Mouse (Mus musculus) neutrophil, adult 5-6 weeks (primary cell): ENCODE results near the gene Rnf220. TPM values are rescaled to one million over a fixed set of nuclear protein-coding genes. Genes with fewer than 3 reads are reported as not detected.

Experiments
- ATAC-seq: fragments of 151-379, 151-347 bp; 2 replicates; pipeline ENCODE4 v1.8.0; 2017; ENCODE audit warnings: mild to moderate bottlenecking, moderate TSS enrichment; ENCODE audit not compliant: insufficient number of reproducible peaks, poor library complexity, low FRiP score, severe bottlenecking; ENCODE audit errors: extremely low read depth
- total RNA-seq: library from RNA; stranded (forward); fragments of 200-1000 nt; gene quantifications from 2 replicates; pipeline ENCODE4 v1.2.3, GENCODE M21; 2017

Gene Rnf220
- total RNA-seq, 1 experiment from 2014 or later = 108 TPM

DNA sequence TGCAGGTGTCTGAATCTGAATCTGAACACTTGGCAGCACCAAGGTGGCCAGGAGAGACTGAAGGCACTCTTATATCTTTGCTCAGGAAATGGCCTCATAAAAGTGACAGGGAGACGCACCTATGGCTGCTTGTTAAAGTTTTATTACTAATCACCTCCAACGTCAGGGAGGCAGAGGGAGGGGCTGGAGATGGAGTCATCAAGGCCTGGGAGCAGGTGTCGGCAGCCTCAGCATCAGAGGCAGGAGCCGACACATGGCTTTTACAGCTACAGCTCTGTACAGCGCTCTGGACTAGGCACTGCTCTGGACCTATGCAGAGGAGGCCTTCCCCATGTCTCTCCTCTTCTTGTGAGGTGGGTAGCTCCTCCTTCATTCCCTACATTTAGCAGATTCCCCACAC, 139.7 kb downstream of the Rnf220 start:
- ATAC-seq = no peak

GRCm38 (mm10) chr4:117356223-117356622, 140.6 kb downstream of the Rnf220 start:
- ATAC-seq = no peak

DNA sequence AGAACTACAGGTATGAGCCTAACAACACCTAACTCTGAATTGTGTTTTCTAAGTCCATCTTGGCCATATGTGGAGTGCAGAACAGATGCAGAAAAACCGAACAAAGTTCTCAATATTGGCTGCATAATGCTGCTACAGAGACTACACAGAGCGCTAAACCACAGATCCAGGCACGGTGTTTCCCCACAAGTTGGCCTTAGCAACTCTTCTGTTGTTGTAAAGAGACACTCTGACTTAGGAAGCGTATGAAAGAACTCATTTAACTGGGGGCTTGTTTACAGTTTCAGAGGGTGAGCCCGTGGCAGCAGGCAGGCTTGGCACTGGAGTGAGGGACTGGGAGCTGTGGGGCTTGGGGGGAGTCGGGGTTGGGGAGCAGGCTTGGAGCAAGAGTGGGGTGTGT, 142.2 kb downstream of the Rnf220 start:
- no peak for ATAC-seq

- no peak for ATAC-seq
Observed at GRCm38 (mm10) chr4:117352957-117353356, 143.9 kb downstream of the Rnf220 start.

GRCm38 (mm10) chr4:117352071-117352470, 144.8 kb downstream of the Rnf220 start:
- ATAC-seq = no peak

- ATAC-seq = no peak
Observed at GRCm38 (mm10) chr4:117350139-117350693, 146.6 kb downstream of the Rnf220 start.

GRCm38 (mm10) chr4:117349327-117349726, 147.5 kb downstream of the Rnf220 start:
- ATAC-seq = no peak

DNA sequence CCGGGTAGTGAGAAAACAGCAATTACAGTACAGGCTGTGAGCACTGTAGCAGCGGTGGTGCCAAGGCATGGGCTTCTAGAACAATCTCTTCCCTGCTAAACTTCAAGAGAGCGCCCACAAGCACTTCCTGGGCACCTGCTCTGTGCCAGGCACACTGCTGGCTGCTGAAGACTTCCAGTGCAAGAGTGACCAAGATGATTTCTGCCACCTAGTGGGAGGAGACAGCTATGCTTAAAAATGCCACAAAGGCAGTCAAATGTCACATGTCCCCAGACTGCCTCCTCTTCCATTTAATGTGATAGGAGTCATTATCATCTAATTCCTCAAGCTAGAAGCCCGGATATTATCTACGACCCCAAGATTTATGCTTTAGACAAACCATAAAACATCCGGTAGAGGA, 150.8 kb downstream of the Rnf220 start:
- no peak for ATAC-seq

DNA sequence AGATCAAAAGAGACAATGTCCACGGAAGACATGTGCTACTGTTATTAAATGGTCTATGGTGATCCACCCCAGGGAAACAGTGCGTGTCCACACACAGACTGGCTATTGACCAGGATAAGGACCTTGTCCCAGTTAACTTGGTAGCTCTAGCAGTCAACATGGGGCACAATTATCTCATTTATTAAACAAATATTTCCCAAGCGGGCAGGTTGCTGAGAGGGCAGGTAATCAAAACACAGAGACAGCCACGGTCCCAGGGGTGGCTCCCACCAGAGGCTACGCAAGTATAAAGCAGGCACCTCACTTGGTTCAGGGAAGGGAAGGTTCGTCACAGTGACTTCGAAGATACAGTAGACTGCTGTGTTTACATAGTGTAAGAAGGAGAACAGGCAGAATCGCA, 153.5 kb downstream of the Rnf220 start:
- no peak for ATAC-seq

DNA sequence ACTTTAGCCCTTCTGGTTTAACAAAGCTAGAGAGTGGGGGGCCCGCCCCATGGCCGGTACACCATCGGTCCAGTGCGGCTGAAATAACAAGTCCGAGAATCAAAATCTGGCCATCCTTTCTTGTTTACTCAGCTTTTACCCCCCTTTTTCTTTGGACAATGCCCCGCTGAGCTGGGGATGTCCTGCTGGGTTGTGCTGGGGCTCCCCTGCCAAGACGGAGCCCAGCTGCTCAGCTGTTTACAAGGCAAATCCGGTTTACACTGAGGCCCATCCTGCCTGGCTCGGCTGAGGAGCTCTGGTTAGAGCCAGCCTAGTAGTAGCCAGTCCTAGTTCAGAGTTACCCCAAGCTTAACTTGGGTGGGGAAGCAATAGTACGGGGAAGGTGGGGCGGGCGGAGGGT, 154.1 kb downstream of the Rnf220 start:
- ATAC-seq = no peak

DNA sequence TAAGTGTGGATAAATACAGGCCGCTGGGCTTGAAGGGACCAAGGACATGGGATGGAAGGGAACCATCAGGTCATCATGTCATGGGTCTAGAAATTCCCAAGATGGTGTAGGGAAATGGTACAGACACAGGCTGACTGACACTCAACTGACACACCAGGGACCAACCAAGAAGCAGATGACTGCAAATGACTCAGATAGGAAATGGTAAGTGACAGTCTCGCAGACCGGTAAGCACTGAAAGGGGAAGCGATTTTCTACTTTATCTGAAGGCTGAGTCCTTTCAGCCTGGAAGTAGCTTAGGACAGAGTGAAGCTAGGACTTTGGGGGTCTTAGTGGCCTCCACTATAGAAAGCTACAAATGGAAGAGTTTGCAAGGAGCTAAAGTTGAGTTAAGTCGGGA, 155.6 kb downstream of the Rnf220 start:
- no peak for ATAC-seq

- ATAC-seq = no peak
Observed at GRCm38 (mm10) chr4:117339796-117340195, 157.1 kb downstream of the Rnf220 start.

DNA sequence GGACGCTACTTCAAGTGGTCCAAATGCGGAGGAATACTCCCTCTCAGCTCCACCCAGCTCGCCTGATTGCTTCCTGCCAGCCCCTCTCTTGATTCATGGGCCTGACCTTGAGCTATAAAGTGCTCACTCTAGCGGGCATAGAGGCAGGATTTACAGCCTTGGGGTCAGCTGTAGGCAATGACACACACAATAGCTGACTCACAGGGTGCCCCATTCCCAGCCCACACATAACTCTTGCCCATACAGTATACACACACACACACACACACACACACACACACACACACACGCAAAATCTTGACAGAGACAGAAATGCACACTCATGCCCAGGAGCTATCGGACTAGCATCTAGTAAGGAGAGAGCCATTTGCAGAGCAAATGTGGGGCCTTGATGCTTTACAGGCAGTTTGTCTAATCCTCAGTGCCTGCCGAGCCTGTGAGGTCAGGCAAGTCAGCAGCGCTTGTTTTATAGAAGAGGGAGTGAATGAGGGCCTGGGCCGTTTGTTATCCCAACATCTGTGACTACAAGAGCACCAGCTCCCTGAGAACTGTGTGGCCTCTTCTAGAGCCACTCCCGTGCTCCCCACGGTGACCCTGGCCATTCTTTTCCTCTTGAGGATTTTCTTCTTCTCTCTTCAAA, 165.9 kb downstream of the Rnf220 start:
- ATAC-seq = no peak

DNA sequence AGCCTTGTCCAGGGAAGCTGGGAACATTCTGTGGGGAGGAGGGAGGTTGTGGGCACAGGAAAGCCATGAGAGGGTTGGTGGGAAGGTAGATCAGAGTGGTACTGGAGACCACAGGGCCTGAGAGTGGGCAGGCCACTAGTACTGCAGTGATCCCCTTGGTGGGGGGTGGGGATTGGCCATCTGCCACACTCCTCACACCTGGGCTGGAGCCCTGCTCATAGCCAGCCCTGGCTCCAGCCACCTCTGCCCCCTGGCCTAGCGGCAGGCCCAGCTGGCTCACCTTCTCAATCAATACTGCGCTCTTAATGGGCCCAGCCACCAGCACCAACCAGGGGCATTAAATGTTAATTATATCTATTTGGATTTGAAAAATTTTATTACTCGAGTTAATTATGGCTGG, 166.7 kb downstream of the Rnf220 start:
- ATAC-seq = no peak

DNA sequence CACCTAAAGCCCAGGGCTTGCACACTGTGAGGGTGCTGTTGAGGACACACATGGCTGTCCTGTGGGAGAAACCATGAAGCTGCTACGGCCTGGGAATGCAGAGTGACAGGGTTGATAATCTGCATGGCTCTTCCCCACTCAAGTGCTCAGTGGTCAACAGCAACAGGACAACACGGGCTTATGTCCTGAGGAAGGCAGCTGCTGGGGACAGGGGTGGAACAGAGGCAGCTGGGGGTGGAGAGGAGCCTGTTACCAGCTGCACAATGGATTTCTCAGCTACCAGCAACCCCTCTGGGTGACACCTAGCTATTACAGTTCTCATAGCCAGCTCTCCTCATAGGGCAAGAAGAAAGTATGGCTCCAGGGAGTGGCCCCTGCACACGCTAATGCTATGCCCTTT, 169.9 kb downstream of the Rnf220 start:
- ATAC-seq = no peak

GRCm38 (mm10) chr4:117325076-117325475, 171.8 kb downstream of the Rnf220 start:
- ATAC-seq = no peak

DNA sequence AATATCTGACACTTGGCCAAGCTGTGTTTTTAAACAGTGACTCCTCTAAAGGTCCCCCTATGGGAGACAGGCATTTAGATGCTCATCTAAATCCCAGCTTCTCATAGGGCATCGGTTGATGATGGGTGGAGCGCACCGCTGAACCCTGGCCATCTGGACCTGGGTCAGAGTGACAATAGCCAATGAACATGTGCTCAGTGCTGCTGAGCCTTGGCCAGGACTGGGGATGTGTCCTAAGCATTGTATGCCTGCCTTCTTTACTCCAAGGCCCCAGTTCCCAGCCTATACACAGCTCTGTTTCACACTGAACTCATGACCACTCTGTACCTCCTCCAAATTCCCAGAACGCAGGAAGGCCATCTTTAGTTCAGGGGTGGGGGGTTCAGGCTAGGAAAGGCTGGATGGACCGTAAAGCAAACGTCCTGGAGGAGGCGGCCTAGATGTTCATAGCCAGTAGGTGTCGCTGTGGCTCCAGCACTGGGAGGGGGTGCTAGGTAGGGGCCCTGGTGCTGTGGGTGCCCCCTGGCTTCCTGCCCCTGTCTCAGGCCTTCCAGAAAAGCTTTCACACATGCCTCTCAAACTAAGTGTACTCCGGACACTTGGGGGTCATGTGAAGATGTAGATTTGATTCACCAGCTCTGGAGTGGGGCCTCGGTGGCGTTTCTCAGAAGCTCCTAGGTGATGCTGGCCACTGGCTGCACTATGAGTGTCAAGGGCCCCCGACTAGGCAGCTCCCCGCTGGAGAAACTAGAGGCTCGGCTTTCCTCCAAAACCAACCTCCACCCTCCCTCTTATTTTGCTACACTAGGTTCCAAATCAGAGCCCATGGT, 173.1 kb downstream of the Rnf220 start:
- peak; percentile 14; the same call in 1 of the 2 replicates for ATAC-seq

DNA sequence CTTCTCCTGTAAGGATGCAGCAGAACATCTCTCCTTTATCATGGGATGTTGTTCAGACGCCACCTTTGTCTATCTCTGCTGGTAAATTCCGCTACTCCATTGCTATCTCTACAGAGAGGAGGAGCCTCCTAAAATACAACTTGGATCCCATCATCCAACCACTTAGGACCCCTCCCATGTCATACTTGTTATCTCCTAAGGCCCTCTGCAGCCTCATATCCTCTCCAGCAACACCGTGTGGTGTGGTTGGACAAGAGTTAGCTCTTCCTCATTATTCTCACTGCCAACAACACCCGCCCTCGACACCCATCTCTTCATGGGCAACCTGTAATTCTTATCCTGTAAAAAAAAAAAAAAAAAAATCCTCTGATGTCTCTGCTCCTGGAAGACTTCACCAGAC, 175.8 kb downstream of the Rnf220 start:
- ATAC-seq = no peak

DNA sequence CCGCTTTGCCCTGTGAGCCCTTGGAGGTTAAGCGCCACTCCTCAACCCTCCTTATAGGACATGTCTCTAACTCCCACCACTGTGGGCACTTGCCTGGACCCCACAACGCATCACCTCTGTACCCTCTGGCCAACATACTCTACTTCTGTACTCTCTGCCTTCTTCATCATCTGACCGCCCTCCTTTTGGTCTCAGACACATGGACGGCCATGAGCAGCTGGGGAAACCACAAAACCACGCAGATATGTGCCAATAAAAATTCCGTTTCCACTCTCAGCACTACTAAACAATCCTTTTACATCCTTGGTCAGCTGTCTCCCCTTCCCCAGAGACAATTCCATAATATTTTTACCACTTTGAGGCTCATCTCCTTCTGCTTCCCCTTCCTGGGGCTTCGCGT, 178.3 kb downstream of the Rnf220 start:
- ATAC-seq = no peak

DNA sequence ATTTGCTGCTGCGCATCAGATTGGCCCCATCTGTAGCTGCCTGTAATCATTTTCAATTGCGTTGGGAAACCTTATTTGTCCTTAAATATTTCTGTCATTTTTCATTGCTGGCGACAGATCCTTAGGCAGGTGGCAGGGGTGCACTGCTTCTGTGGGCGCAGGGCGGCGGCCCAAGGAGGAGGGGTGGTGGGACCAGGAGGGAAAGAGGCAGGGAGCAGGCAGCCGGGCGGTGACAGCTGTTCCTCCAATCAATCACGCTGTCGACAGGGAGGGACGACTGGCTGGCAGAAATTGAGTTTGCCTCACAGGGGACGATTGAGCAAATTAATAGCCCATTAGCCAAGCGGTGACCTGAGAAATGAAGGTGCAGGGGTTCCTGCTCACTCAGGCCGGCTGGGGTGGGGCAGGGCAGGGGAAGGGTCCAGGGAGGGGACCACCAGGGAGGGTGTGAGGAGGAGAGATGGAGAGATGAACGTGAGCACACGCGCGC, 179.1 kb downstream of the Rnf220 start:
- no peak for ATAC-seq
